Mouse (Mus musculus): ENCODE data around the gene Zbtb4. TPM values are rescaled to one million over a fixed set of nuclear protein-coding genes. Genes with fewer than 3 reads are reported as not detected.

The Zbtb4 gene
- 5.8 and 6.2 TPM in 2 replicates for polyA plus RNA-seq (2015; fragmentation: Nextera tagmentation; extraction: Ambion mirVana)

- peak within 1 kb of the TSS; percentile 93 for H3K4me3 ChIP-seq (ENCODE audit: low read length)
- peak within 1 kb of the TSS; percentile 75 for H3K4me2 ChIP-seq (ENCODE audit: low read length)
- no peaks in the 10 kb centered on the region for H3K27me3 ChIP-seq (replicated peaks; ENCODE audit: control insufficient read depth, insufficient read depth, low read length)
- peaks cover 20% of the 10 kb centered on the region for H3K4me1 ChIP-seq (ENCODE audit: control insufficient read depth, insufficient read depth, low read depth, low read length)
- peak within 1 kb of the TSS; percentile 99 for H3K9ac ChIP-seq (ENCODE audit: low read depth, low read length)
- peak within 1 kb of the TSS; percentile 94 for H3K27ac ChIP-seq (ENCODE audit: low read depth, low read length)
- no peaks in the 10 kb centered on the region for H3K9me3 ChIP-seq (ENCODE audit: control insufficient read depth, low read length)
- no peaks in the 10 kb centered on the region for H3K36me3 ChIP-seq (ENCODE audit: control insufficient read depth, insufficient read depth, low read length)
- WGBS: 17% methylated on average over 38 of the region's 55 CpGs
- peak; percentile 64 for ATAC-seq
Observed at GRCm38 (mm10) chr11:69765221-69766125, at the start of gene Zbtb4. Gene Zbtb4, plus strand, starts transcription at chr11:69765912.

- Histone ChIP-seq H3K4me2 (ENCODE audit: low read length) (no peak overlapping the region), H3K27ac (ENCODE audit: low read depth, low read length) (no peak overlapping the region)
- 27% methylated on average over 5 of the region's 5 CpGs for WGBS
Observed at GRCm38 (mm10) chr11:69715929-69716328, 49.8 kb upstream of the Zbtb4 start.

GRCm38 (mm10) chr11:69716953-69717352 is 48.8 kb upstream of the Zbtb4 start:
- Histone ChIP-seq H3K27ac (ENCODE audit: low read depth, low read length) (no peak overlapping the region), H3K4me2 (ENCODE audit: low read length) (no peak overlapping the region), H3K9ac (ENCODE audit: low read depth, low read length) (no peak overlapping the region), H3K4me3 (ENCODE audit: low read length) (no peak overlapping the region), H3K27me3 (replicated peaks; ENCODE audit: control insufficient read depth, insufficient read depth, low read length) (no peaks in the 10 kb centered on the region), H3K9me3 (ENCODE audit: control insufficient read depth, low read length) (no peaks in the 10 kb centered on the region), H3K4me1 (ENCODE audit: control insufficient read depth, insufficient read depth, low read depth, low read length) (no peaks in the 10 kb centered on the region), H3K36me3 (ENCODE audit: control insufficient read depth, insufficient read depth, low read length) (no peaks in the 10 kb centered on the region)
- ATAC-seq: no peak
- 67% methylated on average over 4 of the region's 4 CpGs for WGBS

More at GRCm38 (mm10) chr11:69715929-69716328, 49.8 kb upstream of the Zbtb4 start:
- H3K9me3 ChIP-seq (ENCODE audit: control insufficient read depth, low read length): no peaks in the 10 kb centered on the region
- H3K36me3 ChIP-seq (ENCODE audit: control insufficient read depth, insufficient read depth, low read length): no peaks in the 10 kb centered on the region
- no peaks in the 10 kb centered on the region for H3K27me3 ChIP-seq (replicated peaks; ENCODE audit: control insufficient read depth, insufficient read depth, low read length)
- no peak overlapping the region for H3K4me3 ChIP-seq (ENCODE audit: low read length)
- H3K4me1 ChIP-seq (ENCODE audit: control insufficient read depth, insufficient read depth, low read depth, low read length): no peaks in the 10 kb centered on the region
- H3K9ac ChIP-seq (ENCODE audit: low read depth, low read length): no peak overlapping the region
- ATAC-seq: no peak

- Histone ChIP-seq H3K9ac (ENCODE audit: low read depth, low read length) (no peak overlapping the region), H3K27ac (ENCODE audit: low read depth, low read length) (no peak overlapping the region), H3K27me3 (replicated peaks; ENCODE audit: control insufficient read depth, insufficient read depth, low read length) (no peaks in the 10 kb centered on the region), H3K36me3 (ENCODE audit: control insufficient read depth, insufficient read depth, low read length) (no peaks in the 10 kb centered on the region), H3K4me1 (ENCODE audit: control insufficient read depth, insufficient read depth, low read depth, low read length) (no peaks in the 10 kb centered on the region), H3K9me3 (ENCODE audit: control insufficient read depth, low read length) (no peaks in the 10 kb centered on the region), H3K4me3 (ENCODE audit: low read length) (no peak overlapping the region), H3K4me2 (ENCODE audit: low read length) (peak overlapping the region; percentile 29)
- no peak for ATAC-seq
- WGBS: 26% methylated on average over 15 of the region's 15 CpGs
Observed at GRCm38 (mm10) chr11:69718661-69719060, 47.1 kb upstream of the Zbtb4 start.

GRCm38 (mm10) chr11:69719423-69719822 is 46.3 kb upstream of the Zbtb4 start:
- WGBS: 68% methylated on average over 6 of the region's 6 CpGs
- Histone ChIP-seq H3K4me1 (ENCODE audit: control insufficient read depth, insufficient read depth, low read depth, low read length) (no peaks in the 10 kb centered on the region), H3K27ac (ENCODE audit: low read depth, low read length) (no peak overlapping the region), H3K9ac (ENCODE audit: low read depth, low read length) (no peak overlapping the region), H3K4me3 (ENCODE audit: low read length) (no peak overlapping the region), H3K36me3 (ENCODE audit: control insufficient read depth, insufficient read depth, low read length) (no peaks in the 10 kb centered on the region), H3K27me3 (replicated peaks; ENCODE audit: control insufficient read depth, insufficient read depth, low read length) (no peaks in the 10 kb centered on the region), H3K4me2 (ENCODE audit: low read length) (no peak overlapping the region), H3K9me3 (ENCODE audit: control insufficient read depth, low read length) (no peaks in the 10 kb centered on the region)
- no peak for ATAC-seq

- Histone ChIP-seq H3K4me2 (ENCODE audit: low read length) (no peak overlapping the region), H3K4me3 (ENCODE audit: low read length) (no peak overlapping the region), H3K4me1 (ENCODE audit: control insufficient read depth, insufficient read depth, low read depth, low read length) (no peaks in the 10 kb centered on the region), H3K36me3 (ENCODE audit: control insufficient read depth, insufficient read depth, low read length) (no peaks in the 10 kb centered on the region), H3K9me3 (ENCODE audit: control insufficient read depth, low read length) (no peaks in the 10 kb centered on the region), H3K9ac (ENCODE audit: low read depth, low read length) (no peak overlapping the region), H3K27ac (ENCODE audit: low read depth, low read length) (no peak overlapping the region), H3K27me3 (replicated peaks; ENCODE audit: control insufficient read depth, insufficient read depth, low read length) (no peaks in the 10 kb centered on the region)
- ATAC-seq: no peak
- 75% methylated on average over 6 of the region's 6 CpGs for WGBS
Observed at GRCm38 (mm10) chr11:69720852-69721251, 44.9 kb upstream of the Zbtb4 start.

GRCm38 (mm10) chr11:69723074-69723473 is 42.6 kb upstream of the Zbtb4 start:
- WGBS: 49% methylated on average over 2 of the region's 2 CpGs
- no peaks in the 10 kb centered on the region for H3K27me3 ChIP-seq (replicated peaks; ENCODE audit: control insufficient read depth, insufficient read depth, low read length)
- no peak overlapping the region for H3K9ac ChIP-seq (ENCODE audit: low read depth, low read length)
- no peak overlapping the region for H3K4me2 ChIP-seq (ENCODE audit: low read length)
- no peak overlapping the region for H3K27ac ChIP-seq (ENCODE audit: low read depth, low read length)
- H3K9me3 ChIP-seq (ENCODE audit: control insufficient read depth, low read length): no peaks in the 10 kb centered on the region
- H3K36me3 ChIP-seq (ENCODE audit: control insufficient read depth, insufficient read depth, low read length): no peaks in the 10 kb centered on the region
- ATAC-seq: no peak
- no peaks in the 10 kb centered on the region for H3K4me1 ChIP-seq (ENCODE audit: control insufficient read depth, insufficient read depth, low read depth, low read length)
- H3K4me3 ChIP-seq (ENCODE audit: low read length): no peak overlapping the region

- Histone ChIP-seq H3K4me1 (ENCODE audit: control insufficient read depth, insufficient read depth, low read depth, low read length) (no peaks in the 10 kb centered on the region), H3K4me3 (ENCODE audit: low read length) (no peak overlapping the region), H3K4me2 (ENCODE audit: low read length) (no peak overlapping the region), H3K36me3 (ENCODE audit: control insufficient read depth, insufficient read depth, low read length) (no peaks in the 10 kb centered on the region), H3K27me3 (replicated peaks; ENCODE audit: control insufficient read depth, insufficient read depth, low read length) (no peaks in the 10 kb centered on the region), H3K9ac (ENCODE audit: low read depth, low read length) (no peak overlapping the region), H3K9me3 (ENCODE audit: control insufficient read depth, low read length) (no peaks in the 10 kb centered on the region), H3K27ac (ENCODE audit: low read depth, low read length) (no peak overlapping the region)
- WGBS: 37% methylated on average over 5 of the region's 5 CpGs
- ATAC-seq: no peak
Observed at GRCm38 (mm10) chr11:69725951-69726350, 39.8 kb upstream of the Zbtb4 start.

GRCm38 (mm10) chr11:69729063-69729462 is 36.6 kb upstream of the Zbtb4 start:
- no peaks in the 10 kb centered on the region for H3K4me1 ChIP-seq (ENCODE audit: control insufficient read depth, insufficient read depth, low read depth, low read length)
- no peaks in the 10 kb centered on the region for H3K27me3 ChIP-seq (replicated peaks; ENCODE audit: control insufficient read depth, insufficient read depth, low read length)
- no peak overlapping the region for H3K4me2 ChIP-seq (ENCODE audit: low read length)
- H3K9ac ChIP-seq (ENCODE audit: low read depth, low read length): no peak overlapping the region
- peaks cover 4% of the 10 kb centered on the region; the same call in 1 of the 2 replicates for H3K36me3 ChIP-seq (ENCODE audit: control insufficient read depth, insufficient read depth, low read length)
- H3K9me3 ChIP-seq (ENCODE audit: control insufficient read depth, low read length): no peaks in the 10 kb centered on the region
- no peak for ATAC-seq
- 17% methylated on average over 3 of the region's 3 CpGs for WGBS
- H3K27ac ChIP-seq (ENCODE audit: low read depth, low read length): no peak overlapping the region
- no peak overlapping the region for H3K4me3 ChIP-seq (ENCODE audit: low read length)
